Mouse (Mus musculus): ENCODE measurements at regions not wholly inside any gene's neighbourhood (a gene's known extent, or its start where the extent isn't known, plus 50 kb on each side); places are given as distances from the start of the nearest gene placed in this dataset.

DNA sequence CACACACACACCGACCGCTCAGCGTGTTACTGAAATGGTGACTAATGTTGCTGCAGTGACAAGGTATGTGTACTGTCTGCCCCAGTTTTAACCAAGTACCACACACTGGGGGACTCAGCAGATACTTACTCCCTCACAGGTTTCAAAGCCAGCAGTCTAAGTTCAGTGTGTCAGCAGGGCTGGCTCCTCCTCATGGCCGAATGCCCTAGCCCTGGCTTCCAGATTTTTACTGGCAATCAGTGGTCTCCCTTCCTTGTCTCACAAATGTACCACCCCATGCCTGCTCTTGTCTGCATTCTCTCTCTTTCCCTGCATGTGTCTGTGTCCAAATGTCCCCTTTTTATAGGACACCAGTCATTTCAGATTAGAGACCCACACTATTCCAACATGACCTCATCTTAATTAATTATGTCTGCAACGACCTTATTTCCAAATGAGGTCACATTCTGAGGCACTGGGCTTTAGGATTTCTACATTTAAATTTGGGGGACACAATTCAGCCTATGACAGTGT lies 114.7 kb downstream of the Uri1 start:
- no peak for ATAC-seq (replicated peaks; ENCODE audit: low FRiP score, low read depth)

DNA sequence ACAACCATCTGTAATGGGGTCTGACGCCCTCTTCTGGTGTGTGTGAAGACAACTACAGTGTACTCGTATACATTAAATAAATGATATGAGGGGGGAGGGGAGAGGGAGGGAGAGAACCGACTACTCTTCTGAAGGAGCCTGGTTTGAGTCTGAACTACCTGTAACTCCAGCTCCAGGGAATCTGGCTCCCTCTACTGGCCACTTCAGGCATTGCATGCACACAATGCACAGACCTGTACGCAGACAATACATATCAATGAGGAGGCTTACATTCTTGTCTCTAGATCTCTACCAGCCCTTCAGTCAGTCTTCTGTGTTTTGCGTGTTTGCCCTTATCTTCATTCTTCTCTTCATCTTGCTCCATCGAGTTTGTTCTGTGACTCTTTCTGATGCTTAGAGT lies 120.4 kb upstream of the Zfp536 start:
- Histone ChIP-seq H3K9me3 (replicated peaks; ENCODE audit: low read length) (no peaks in the 10 kb centered on the region), H3K27ac (no peak overlapping the region), H3K27me3 (ENCODE audit: insufficient read depth, low read length) (no peaks in the 10 kb centered on the region), H3K4me1 (replicated peaks; ENCODE audit: insufficient read depth, low read length) (no peaks in the 10 kb centered on the region), H3K4me3 (replicated peaks; ENCODE audit: low read depth, low read length) (no peak overlapping the region), H3K9ac (ENCODE audit: low read depth, low read length) (no peak overlapping the region), H3K4me2 (ENCODE audit: low read length) (no peak overlapping the region), H3K36me3 (ENCODE audit: insufficient read depth, low read length) (no peaks in the 10 kb centered on the region)
- DNase-seq (ENCODE audit: low spot score) (no peak), ATAC-seq (replicated peaks; ENCODE audit: low FRiP score, low read depth) (no peak)
- WGBS, result 84% methylated on average over 6 of the region's 6 CpGs
- peak; percentile 59 for TF ChIP-seq CTCF (IDR thresholded peaks at IDR 0.05; ENCODE audit: low read depth)

More for the DNA sequence above, 114.7 kb downstream of the Uri1 start:
- Histone ChIP-seq H3K4me2 (ENCODE audit: low read length) (no peak overlapping the region), H3K9ac (ENCODE audit: low read depth, low read length) (no peak overlapping the region), H3K27ac (no peak overlapping the region), H3K4me1 (replicated peaks; ENCODE audit: insufficient read depth, low read length) (no peaks in the 10 kb centered on the region), H3K4me3 (replicated peaks; ENCODE audit: low read depth, low read length) (no peak overlapping the region), H3K27me3 (ENCODE audit: insufficient read depth, low read length) (no peaks in the 10 kb centered on the region), H3K36me3 (ENCODE audit: insufficient read depth, low read length) (no peaks in the 10 kb centered on the region), H3K9me3 (replicated peaks; ENCODE audit: low read length) (no peaks in the 10 kb centered on the region)
- TF ChIP-seq CTCF (IDR thresholded peaks at IDR 0.05; ENCODE audit: low read depth), result no peak
- DNase-seq (ENCODE audit: low spot score), result no peak
- 74% methylated on average over 5 of the region's 5 CpGs for WGBS

DNA sequence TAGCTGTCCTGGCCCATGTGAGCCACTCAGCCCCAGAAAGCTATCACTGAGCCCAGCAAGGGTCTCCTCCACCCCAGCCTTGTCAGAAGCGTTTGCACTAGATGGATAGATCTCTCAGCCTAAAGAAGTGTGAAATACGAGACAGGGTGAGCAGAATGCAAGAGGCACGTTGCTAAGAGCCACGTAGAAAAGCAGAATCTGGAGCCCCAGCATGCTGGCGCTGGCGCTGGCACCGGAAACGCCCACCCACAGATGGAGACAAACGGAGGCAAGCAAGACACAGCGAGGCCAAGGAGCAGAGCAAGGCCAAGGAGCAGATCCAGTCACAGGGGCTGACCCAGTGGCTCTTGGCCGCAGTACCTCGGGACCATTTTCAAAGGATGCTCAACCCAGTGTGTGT lies 100.9 kb upstream of the Zfp536 start:
- 57% methylated on average over 12 of the region's 12 CpGs for WGBS
- H3K4me3 ChIP-seq (replicated peaks; ENCODE audit: low read depth, low read length), result no peak overlapping the region
- no peak for TF ChIP-seq CTCF (IDR thresholded peaks at IDR 0.05; ENCODE audit: low read depth)
- H3K4me2 ChIP-seq (ENCODE audit: low read length), result no peak overlapping the region
- H3K4me1 ChIP-seq (replicated peaks; ENCODE audit: insufficient read depth, low read length), result no peaks in the 10 kb centered on the region
- H3K9me3 ChIP-seq (replicated peaks; ENCODE audit: low read length), result no peaks in the 10 kb centered on the region
- DNase-seq (ENCODE audit: low spot score), result no peak
- H3K36me3 ChIP-seq (ENCODE audit: insufficient read depth, low read length), result no peaks in the 10 kb centered on the region
- H3K27me3 ChIP-seq (ENCODE audit: insufficient read depth, low read length), result no peaks in the 10 kb centered on the region
- H3K27ac ChIP-seq, result no peak overlapping the region
- no peak overlapping the region for H3K9ac ChIP-seq (ENCODE audit: low read depth, low read length)
- no peak for ATAC-seq (replicated peaks; ENCODE audit: low FRiP score, low read depth)

DNA sequence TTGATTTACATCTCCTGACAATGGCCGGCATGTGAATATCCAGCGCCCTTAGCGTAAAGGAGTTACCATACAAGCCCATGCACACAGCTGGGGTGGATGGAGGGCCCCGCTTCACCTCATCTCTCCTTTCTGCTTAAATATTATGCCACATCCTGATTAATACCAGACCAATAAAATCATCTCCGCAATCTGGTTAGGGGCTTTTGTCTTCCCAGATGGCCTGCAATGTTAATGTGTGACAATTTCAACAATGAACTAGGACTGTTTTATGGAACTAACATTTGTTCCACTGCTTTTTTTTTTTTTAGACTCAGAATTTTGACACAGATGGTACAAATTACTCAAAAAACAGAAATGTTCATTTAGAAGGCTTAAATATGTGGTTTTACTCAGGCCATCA lies 97.5 kb upstream of the Zfp536 start:
- Histone ChIP-seq H3K27me3 (ENCODE audit: insufficient read depth, low read length) (no peaks in the 10 kb centered on the region), H3K9ac (ENCODE audit: low read depth, low read length) (no peak overlapping the region), H3K4me1 (replicated peaks; ENCODE audit: insufficient read depth, low read length) (no peaks in the 10 kb centered on the region), H3K9me3 (replicated peaks; ENCODE audit: low read length) (no peaks in the 10 kb centered on the region), H3K4me3 (replicated peaks; ENCODE audit: low read depth, low read length) (no peak overlapping the region), H3K27ac (no peak overlapping the region), H3K36me3 (ENCODE audit: insufficient read depth, low read length) (no peaks in the 10 kb centered on the region), H3K4me2 (ENCODE audit: low read length) (no peak overlapping the region)
- no peak for ATAC-seq (replicated peaks; ENCODE audit: low FRiP score, low read depth)
- WGBS, result 68% methylated on average over 5 of the region's 5 CpGs
- no peak for DNase-seq (ENCODE audit: low spot score)
- no peak for TF ChIP-seq CTCF (IDR thresholded peaks at IDR 0.05; ENCODE audit: low read depth)

DNA sequence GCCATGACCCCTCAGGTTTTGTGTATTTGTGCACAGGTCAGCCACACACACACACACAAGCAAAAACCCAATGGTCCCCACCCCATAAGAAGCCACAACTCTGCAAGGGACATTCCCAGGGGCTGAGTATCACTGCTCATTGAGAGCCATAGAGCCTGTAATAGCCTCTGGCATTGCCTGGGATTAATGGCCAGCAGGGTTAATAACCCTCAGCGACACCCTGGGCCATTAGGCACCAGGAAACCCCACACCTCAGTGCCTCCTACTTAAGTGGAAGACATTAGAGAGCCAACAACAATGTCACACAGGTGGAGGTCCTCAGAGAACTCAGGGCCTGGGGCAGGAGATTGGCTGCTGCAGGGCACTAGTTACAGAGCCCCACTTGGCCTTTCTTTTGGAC lies 93.0 kb upstream of the Zfp536 start:
- no peak overlapping the region for H3K9ac ChIP-seq (ENCODE audit: low read depth, low read length)
- DNase-seq (ENCODE audit: low spot score) (peak; percentile 62), ATAC-seq (replicated peaks; ENCODE audit: low FRiP score, low read depth) (0 out of 2 replicates have a peak, but pooled peaks have one; percentile 43)
- 9% methylated on average over 1 of the region's 1 CpGs for WGBS
- no peaks in the 10 kb centered on the region for H3K36me3 ChIP-seq (ENCODE audit: insufficient read depth, low read length)
- H3K9me3 ChIP-seq (replicated peaks; ENCODE audit: low read length), result no peaks in the 10 kb centered on the region
- no peaks in the 10 kb centered on the region for H3K4me1 ChIP-seq (replicated peaks; ENCODE audit: insufficient read depth, low read length)
- H3K4me3 ChIP-seq (replicated peaks; ENCODE audit: low read depth, low read length), result no peak overlapping the region
- no peak overlapping the region for H3K27ac ChIP-seq
- no peak for TF ChIP-seq CTCF (IDR thresholded peaks at IDR 0.05; ENCODE audit: low read depth)
- H3K4me2 ChIP-seq (ENCODE audit: low read length), result no peak overlapping the region
- H3K27me3 ChIP-seq (ENCODE audit: insufficient read depth, low read length), result no peaks in the 10 kb centered on the region

DNA sequence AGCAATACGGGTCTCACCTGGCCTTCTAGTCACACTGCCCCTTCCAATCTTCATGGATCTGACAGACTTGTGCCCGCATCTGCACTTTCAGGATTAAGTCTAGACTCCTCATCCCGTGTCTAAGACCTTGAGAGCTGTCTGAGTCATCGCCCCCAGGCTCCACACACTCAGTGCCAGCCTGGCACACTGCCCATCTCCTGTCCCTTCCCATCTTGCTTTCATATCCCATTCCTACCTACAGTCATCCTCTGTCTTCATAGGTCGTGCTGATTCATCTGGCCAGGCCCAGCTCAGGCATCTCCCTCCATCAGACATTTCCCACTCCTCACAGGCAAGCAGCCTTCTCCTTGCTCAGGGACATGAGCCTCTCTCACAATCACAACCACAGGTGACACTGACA lies 78.0 kb upstream of the Zfp536 start:
- TF ChIP-seq CTCF (IDR thresholded peaks at IDR 0.05; ENCODE audit: low read depth), result no peak
- H3K4me1 ChIP-seq (replicated peaks; ENCODE audit: insufficient read depth, low read length), result no peaks in the 10 kb centered on the region
- no peak overlapping the region for H3K4me2 ChIP-seq (ENCODE audit: low read length)
- WGBS, result 78% methylated on average over 5 of the region's 5 CpGs
- DNase-seq (ENCODE audit: low spot score) (no peak), ATAC-seq (replicated peaks; ENCODE audit: low FRiP score, low read depth) (no peak)
- H3K27ac ChIP-seq, result no peak overlapping the region
- no peaks in the 10 kb centered on the region for H3K9me3 ChIP-seq (replicated peaks; ENCODE audit: low read length)
- H3K4me3 ChIP-seq (replicated peaks; ENCODE audit: low read depth, low read length), result no peak overlapping the region
- H3K27me3 ChIP-seq (ENCODE audit: insufficient read depth, low read length), result no peaks in the 10 kb centered on the region
- no peaks in the 10 kb centered on the region for H3K36me3 ChIP-seq (ENCODE audit: insufficient read depth, low read length)
- H3K9ac ChIP-seq (ENCODE audit: low read depth, low read length), result no peak overlapping the region

DNA sequence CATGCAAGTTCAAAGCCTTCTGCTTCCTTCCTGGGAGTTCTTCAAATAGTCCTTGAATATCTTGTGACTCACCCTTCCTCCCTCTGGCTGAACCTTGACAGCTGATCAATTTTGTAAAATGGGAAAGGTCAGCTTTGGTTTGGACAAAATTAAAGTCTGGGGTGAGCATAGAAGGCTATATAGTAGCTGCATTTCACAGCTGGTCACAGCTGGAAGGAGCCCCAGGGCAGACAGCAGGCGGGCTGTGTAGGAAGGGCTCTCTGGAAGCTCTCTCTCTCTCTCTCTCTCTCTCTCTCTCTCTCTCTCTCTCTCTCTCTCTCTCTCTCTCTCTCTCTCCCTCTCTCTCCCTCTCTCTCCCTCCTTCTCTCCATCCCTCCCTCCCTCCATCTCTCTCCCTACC lies 71.8 kb upstream of the Zfp536 start:
- DNase-seq (ENCODE audit: low spot score), result peak; percentile 38
- Histone ChIP-seq H3K27me3 (ENCODE audit: insufficient read depth, low read length) (no peaks in the 10 kb centered on the region), H3K9me3 (replicated peaks; ENCODE audit: low read length) (no peaks in the 10 kb centered on the region), H3K4me3 (replicated peaks; ENCODE audit: low read depth, low read length) (no peak overlapping the region), H3K36me3 (ENCODE audit: insufficient read depth, low read length) (no peaks in the 10 kb centered on the region), H3K9ac (ENCODE audit: low read depth, low read length) (no peak overlapping the region), H3K4me2 (ENCODE audit: low read length) (no peak overlapping the region), H3K27ac (no peak overlapping the region), H3K4me1 (replicated peaks; ENCODE audit: insufficient read depth, low read length) (no peaks in the 10 kb centered on the region; the same call in 1 of the 2 replicates)
- TF ChIP-seq CTCF (IDR thresholded peaks at IDR 0.05; ENCODE audit: low read depth), result no peak
- no peak for ATAC-seq (replicated peaks; ENCODE audit: low FRiP score, low read depth)
- 43% methylated on average over 1 of the region's 1 CpGs for WGBS

All from kidney, postnatal 0 days (tissue).